Mouse (Mus musculus) spleen, adult 2 months (tissue): ENCODE results near the gene Mpv17l2.

Experiments used
- CTCF ChIP-seq: fragments of 200-500 bp; IDR thresholded peaks from 2 replicates; pipeline ENCODE4 v1.5.1; 2011; ENCODE audit warnings: mild to moderate bottlenecking, inconsistent platforms; ENCODE audit not compliant: insufficient read depth, insufficient read length, insufficient replicate concordance; ENCODE audit errors: extremely low read depth
- POLR2A ChIP-seq: fragments of 200-500 bp; IDR thresholded peaks from 2 replicates; pipeline ENCODE4 v1.6.1; 2011; ENCODE audit warnings: low read depth, low read length, inconsistent platforms

DNA sequence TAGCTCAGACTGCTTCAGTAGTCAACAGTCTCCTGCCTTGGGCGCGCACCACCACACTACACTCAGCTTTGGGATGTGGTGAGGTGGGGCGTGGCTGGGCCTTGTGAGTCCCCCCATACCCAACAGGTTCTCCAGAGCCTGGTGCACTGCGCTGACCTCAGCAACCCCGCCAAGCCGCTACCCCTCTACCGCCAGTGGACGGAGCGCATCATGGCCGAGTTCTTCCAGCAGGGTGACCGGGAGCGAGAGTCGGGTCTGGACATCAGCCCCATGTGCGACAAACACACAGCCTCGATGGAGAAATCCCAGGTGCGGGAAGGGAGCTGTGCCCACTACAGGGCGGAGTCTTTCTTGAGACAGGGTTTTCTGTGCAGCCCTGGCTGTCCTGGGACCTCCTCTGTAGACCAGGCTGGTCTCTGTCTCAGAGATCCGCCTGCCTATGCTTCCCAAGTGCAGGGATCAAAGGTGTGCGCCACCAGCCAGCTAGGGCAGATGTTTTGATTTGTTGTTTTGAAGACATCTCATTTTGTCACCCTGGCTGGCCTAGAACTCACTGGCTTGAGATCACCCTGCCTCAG, 11.6 kb downstream of the Mpv17l2 start:
- TF ChIP-seq CTCF (no peak), POLR2A (no peak)
